Mouse (Mus musculus): ENCODE data around the gene Gbp2b.
"Not testable (repeated sequence)": the region's sequence is repeated elsewhere in the genome, so short reads cannot be mapped to it uniquely, and the experiment has no call there.

Gene Gbp2b

GRCm38 (mm10) chr3:142620956-142621562 is 26.4 kb downstream of the Gbp2b start:
- DNase-seq: no peak

GRCm38 (mm10) chr3:142630385-142630784 is 35.7 kb downstream of the Gbp2b start:
- no peak for DNase-seq

- DNase-seq: no peak
Measured at GRCm38 (mm10) chr3:142640201-142640600, 45.6 kb downstream of the Gbp2b start.

GRCm38 (mm10) chr3:142645949-142646348 is 51.3 kb downstream of the Gbp2b start:
- peak; percentile 27 for DNase-seq

GRCm38 (mm10) chr3:142647836-142648235 is 53.2 kb downstream of the Gbp2b start:
- DNase-seq: not testable (repeated sequence)

GRCm38 (mm10) chr3:142650205-142650604 is 55.6 kb downstream of the Gbp2b start:
- no peak for DNase-seq

- no peak for DNase-seq
Measured at GRCm38 (mm10) chr3:142664723-142665122, 70.1 kb downstream of the Gbp2b start.
